Mouse (Mus musculus) erythroblast, embryonic 14.5 days (primary cell): ENCODE measurements around the gene H2afy2.

Experiments used
- GATA1 ChIP-seq: IDR thresholded peaks from 2 replicates; pipeline ENCODE4 v1.6.1; 2012; ENCODE audit warnings: low read length, inconsistent platforms, mixed read lengths
- TAL1 ChIP-seq: IDR thresholded peaks from 3 replicates; pipeline ENCODE4 v1.6.1; 2012; ENCODE audit warnings: low read length, inconsistent platforms, mixed read lengths

DNA sequence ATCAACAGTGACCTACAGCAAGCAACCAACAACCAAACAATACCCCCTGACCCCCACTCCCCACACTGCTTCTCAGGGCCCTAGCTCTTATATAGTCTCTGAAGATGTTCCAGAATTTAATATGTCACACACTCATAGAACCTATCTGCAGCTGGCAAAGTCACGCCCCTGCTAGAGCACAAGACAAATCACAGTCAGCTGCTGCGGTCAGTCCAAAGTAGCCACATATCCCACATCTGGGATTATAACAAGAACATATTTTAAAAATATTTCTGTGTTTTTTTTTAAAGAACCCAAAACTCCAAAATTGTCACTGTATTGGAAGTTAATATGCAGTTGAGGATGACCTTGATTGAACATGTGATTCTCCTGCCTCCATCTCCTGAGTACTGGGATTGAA, 25.0 kb downstream of the H2afy2 start:
- TF ChIP-seq TAL1 (no peak), GATA1 (no peak)
